Mouse (Mus musculus) spleen, postnatal 36 days (tissue): ENCODE results near the gene Acot5.
A peak's percentile ranks its signal among the peaks of the same experiment; 100 is the strongest.
"Not testable (repeated sequence)": the region's sequence is repeated elsewhere in the genome, so short reads cannot be mapped to it uniquely, and the experiment has no call there.

Source experiments
- DNase-seq, 2 experiments: peaks; one replicate each; pipeline ENCODE4 v3.0.0; 2022; ENCODE audit warnings: low spot score in 2 of 2, mixed read lengths in 1 of 2

Gene Acot5

DNA sequence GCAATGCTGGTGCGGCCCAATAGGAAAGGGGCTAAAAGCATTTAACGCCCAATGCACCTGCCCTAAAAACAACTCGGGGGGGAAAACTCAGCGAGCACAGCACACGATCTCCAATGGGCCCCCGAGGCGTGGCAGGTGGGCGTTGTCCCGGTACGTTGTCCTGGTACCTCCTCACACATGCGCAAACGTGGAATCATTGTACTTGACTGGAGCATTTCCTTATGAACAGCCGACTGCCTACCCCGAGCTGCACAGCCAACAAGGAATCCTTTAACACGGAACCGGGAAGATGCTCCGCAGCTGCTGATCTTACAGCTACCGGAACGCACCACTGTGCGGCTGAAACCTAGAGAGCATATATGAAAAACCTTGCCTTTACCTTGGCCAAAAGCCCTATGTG is 6.8 kb upstream of the Acot5 start:
- DNase-seq, result no peak

DNA sequence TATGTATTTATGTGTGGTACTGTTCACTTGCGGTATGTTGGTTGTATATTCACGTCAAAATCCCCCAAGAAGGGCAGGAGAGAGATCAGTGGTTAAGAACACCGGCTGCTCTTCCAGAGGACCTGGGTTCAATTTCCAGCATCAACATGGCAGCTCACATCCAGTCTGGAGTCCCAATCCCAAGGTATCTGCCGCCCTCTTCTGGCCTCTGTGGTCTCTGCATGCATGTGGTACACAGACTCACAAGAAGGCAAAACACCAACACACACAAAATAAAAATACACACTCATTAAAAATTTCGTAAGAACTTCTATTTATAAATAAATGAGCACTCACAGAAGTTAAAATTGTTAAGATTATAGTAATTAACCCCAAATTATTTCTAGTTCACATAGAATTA is 5.9 kb upstream of the Acot5 start:
- DNase-seq, result no peak

DNA sequence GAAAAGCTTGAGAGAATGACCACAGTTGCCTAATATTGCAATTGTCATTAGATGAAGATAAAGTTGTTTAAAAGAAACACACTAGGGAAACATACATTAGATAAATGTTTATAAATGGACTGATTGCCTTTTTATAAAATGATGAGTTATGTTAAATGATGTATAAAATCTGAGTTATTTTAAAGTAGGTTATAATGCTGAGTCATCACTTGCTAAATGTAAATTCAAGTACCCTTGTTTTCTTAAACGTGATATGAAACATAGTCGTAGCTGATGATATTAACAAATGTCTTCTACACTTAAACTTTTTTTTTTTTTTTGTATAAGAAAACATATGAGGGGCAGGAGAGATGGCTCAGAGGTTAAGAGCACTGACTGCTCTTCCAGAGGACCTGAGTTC is 5.3 kb upstream of the Acot5 start:
- DNase-seq, result no peak

GRCm38 (mm10) chr12:84064621-84065020 is 4.5 kb upstream of the Acot5 start:
- DNase-seq, result no peak

GRCm38 (mm10) chr12:84067752-84068151 is 1.4 kb upstream of the Acot5 start:
- no peak for DNase-seq

DNA sequence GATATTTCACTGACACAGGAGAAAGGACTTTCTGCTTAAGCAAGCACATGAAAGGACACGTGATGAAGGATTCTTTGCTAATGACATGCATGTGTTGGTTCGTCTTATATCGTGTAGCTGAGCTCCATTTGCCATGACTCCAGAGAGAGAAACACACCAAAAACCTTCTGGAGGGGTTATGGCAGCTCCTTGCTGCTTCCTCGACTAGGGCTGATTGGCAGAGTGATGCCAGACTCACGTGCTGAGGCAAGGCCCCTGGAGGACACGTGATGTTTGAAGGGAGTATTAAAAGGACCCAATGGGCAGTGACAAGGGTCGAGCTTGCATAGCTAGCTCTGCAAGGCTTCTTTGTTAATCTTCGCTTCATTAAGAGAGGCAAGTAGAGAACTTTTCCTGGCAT is 829 bp upstream of the Acot5 start:
- no peak for DNase-seq

- peak in 1 of 2 experiments; percentile 12 for DNase-seq
Observed at GRCm38 (mm10) chr12:84069582-84069981, 457 bp downstream of the Acot5 start.

GRCm38 (mm10) chr12:84071696-84072095 is 2.6 kb downstream of the Acot5 start:
- DNase-seq, result no peak

- no peak for DNase-seq
Observed at GRCm38 (mm10) chr12:84077371-84077990, 8.4 kb downstream of the Acot5 start.

DNA sequence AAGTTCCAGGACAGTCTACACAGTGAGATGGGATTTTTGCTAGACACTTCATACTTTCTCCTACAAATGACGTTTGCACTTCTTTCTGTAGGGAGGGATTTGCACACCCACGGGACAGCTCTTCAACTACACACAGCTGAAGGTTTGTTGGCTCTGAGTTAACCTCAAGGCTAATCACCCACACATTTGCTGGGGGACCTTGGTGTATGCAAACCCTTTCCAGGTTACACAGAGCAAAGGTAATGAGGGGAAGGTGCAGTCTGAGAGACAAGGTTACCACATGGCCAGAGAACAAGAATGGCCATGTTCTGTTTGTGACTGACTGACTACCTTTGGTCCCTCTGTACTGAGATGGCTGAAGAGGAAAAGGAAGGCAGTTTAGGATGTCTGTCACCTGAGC is 14.7 kb downstream of the Acot5 start:
- no peak for DNase-seq

DNA sequence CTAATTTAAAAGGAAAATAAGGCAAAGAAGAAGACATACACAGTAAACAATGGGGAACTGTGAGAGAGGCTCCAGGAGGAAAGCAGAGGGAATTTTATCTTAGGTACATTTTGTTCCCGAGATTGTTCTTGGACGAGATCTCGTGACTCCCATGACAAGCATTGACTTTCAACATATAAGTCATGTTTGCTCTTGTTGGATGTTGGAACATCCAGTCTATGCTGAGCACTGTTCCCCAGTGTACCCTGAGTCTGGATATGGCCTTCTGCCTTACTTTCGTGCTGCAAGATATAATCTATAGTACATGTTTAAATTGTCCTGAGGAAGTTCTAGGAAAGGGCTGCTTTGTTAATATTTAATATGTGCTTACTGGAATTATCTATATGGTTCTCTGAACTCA is 15.5 kb downstream of the Acot5 start:
- no peak for DNase-seq

- DNase-seq, result not testable (repeated sequence)
Observed at GRCm38 (mm10) chr12:84094666-84095065, 25.5 kb downstream of the Acot5 start.

GRCm38 (mm10) chr12:84099605-84100004 is 30.5 kb downstream of the Acot5 start:
- DNase-seq, result no peak

- DNase-seq, result no peak
Observed at GRCm38 (mm10) chr12:84100071-84100470, 30.9 kb downstream of the Acot5 start.

GRCm38 (mm10) chr12:84100604-84101492 is 31.7 kb downstream of the Acot5 start, which contains the start of gene Acot6:
Gene Acot6 (plus strand): TSS chr12:84100654.
- peak; percentile 14 to 18 for DNase-seq

DNA sequence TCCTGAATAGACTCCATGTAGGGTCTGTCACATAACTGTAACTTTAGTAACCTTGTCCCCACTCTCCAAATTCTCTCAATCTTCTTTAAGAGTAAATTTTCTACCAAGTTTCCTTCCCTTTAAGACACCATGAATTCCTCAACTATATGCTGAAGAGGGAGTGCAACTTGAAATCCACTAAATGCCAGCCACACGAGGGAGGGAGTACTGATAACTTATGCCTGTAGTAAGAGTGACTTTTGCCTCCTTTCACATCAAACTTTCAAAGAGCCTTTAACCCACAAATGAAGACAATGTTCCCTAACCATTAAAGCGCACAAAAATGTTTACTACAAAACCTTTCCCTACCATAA is 32.3 kb downstream of the Acot5 start:
- DNase-seq, result no peak

- DNase-seq, result no peak
Observed at GRCm38 (mm10) chr12:84107012-84107411, 37.9 kb downstream of the Acot5 start.

DNA sequence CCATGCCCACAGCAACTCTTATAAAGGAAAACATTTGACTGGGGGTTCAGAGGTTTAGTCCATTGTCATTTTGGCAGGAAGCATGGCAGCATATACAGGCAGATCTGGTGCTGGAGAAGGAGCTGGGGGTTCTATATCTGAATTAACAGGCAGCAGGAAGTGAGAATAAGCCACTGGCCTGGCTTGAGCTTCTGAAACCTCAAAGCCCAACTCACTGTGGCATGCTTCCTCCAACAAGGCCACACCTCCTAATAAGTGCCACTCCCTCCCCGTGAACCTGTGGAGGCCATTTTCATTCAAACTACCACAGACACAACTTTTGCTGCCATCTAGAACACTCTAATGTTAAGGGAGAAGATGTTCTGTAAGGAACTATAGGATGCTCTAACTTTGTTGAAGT is 38.6 kb downstream of the Acot5 start:
- peak; percentile 3 to 14 for DNase-seq

DNA sequence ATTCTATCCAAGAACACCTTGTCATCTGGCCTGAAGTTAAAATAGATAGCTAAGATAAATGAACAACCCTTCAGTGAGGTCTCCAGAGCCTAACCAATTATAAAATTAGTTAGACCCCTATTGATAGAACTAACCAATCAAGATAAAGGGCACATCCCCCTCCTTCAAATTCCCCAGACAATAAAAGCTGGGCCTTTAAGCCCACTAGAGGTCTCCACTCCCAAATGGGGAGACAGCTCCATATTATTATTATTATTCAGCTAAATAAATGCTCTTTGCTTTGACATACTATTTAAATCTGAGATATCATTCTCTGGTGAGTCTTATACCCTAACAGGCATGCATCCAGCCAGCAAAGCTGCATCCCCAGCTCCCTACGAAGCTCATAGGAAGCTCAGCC is 40.8 kb downstream of the Acot5 start:
- no peak for DNase-seq

- no peak for DNase-seq
Observed at GRCm38 (mm10) chr12:84110814-84111213, 41.7 kb downstream of the Acot5 start.

DNA sequence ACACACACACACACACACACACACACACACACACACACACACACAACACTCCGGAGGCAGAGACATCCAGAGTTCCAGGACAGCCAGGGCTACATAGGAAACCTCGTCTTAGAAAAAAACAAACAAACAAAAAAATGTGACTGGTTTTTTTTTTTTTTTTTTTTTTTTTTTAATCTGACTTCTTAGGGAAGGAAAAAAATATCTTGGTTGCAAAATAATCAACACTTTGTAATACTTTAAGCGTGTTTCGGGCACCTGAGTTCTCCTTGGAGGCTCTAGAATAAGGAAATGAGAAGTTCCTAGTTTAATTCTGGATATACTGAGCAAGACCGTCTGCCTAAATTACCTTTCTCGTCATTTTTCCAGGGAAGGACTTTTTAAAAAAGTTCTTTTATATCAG is 44.6 kb downstream of the Acot5 start:
- no peak for DNase-seq

- DNase-seq, result peak; percentile 74 to 81
Observed at GRCm38 (mm10) chr12:84114153-84114994, 45.2 kb downstream of the Acot5 start, which contains the start of gene Dnal1. Gene Dnal1 (plus strand): TSS chr12:84114366.
